Mouse (Mus musculus): ENCODE data around the gene Gm9733. TPM values are rescaled to one million over a fixed set of nuclear protein-coding genes. Genes with fewer than 3 reads are reported as not detected.

Gm9733 gene
- total RNA-seq (2023) = 1.0 TPM

DNA sequence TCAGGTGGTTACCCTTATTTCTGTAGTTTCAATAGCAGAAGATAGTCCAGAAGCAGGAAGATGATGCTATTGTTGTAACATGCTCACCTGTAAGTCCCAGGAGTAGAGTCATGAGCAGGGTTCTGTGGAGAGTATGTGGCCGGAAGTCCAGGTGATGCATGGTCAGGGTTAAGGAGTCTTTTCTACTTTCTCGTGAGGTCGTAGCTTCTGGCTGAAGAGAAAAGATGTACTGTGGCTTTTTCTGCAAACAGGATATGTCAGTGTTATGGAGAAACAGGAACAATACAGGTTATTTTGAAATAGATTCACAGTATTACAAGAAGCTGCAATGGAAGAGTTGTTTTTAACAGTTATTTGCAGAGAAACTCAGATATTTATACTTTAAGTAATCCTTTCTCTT, at the start of gene Gm9733:
Gene Gm9733 (minus strand): TSS at position 240 of the 400 bp plus-strand sequence.

Other genes starting within 250 kb of the Gm9733 start
- gene Sirpb1a, start 94.2 kb upstream of the Gm9733 start, total RNA-seq (2023) = 0.68 TPM
- 0.47 TPM for gene Sirpb1b, start 242.8 kb upstream of the Gm9733 start, total RNA-seq (2023)

All from CD4-positive naive resting alpha-beta T cell, adult 57 days (primary cell).